Mouse (Mus musculus) midbrain, embryonic 14.5 days (tissue): Measurements from ENCODE around the gene Syne3. TPM values are rescaled to one million over a fixed set of nuclear protein-coding genes. Genes with fewer than 3 reads are reported as not detected.
A peak's percentile ranks its signal among the peaks of the same experiment; 100 is the strongest.

Experiments used
- ATAC-seq: fragments of 200-750 bp; cut with Nextera tagmentation; 2 replicates; pipeline ENCODE4 v1.8.0; 2017; ENCODE audit warnings: moderate number of reproducible peaks, moderate library complexity; ENCODE audit not compliant: low FRiP score, low TSS enrichment
- DNase-seq: peaks from one replicate; pipeline ENCODE4 v3.0.0-alpha.2; 2015
- H3K27ac ChIP-seq: fragments of 300-500 bp; sonication (generic); replicated peaks from 2 replicates; pipeline ENCODE4 v1.5.1; 2014; ENCODE audit warnings: mild to moderate bottlenecking, low read depth, low read length, moderate library complexity
- H3K27me3 ChIP-seq: fragments of 300-500 bp; sonication (generic); 2 replicates; pipeline ENCODE4 v1.6.1; 2014; ENCODE audit warnings: low read length, control low read depth, mixed read lengths; ENCODE audit not compliant: control insufficient read depth, insufficient read depth
- H3K36me3 ChIP-seq: fragments of 300-500 bp; sonication (generic); 2 replicates; pipeline ENCODE4 v1.6.1; 2014; ENCODE audit warnings: low read length, control low read depth; ENCODE audit not compliant: control insufficient read depth, insufficient read depth
- H3K4me1 ChIP-seq: fragments of 300-500 bp; sonication (generic); 2 replicates; pipeline ENCODE4 v1.6.1; 2014; ENCODE audit warnings: mild to moderate bottlenecking, antibody characterized with exemption, low read length, control low read depth; ENCODE audit not compliant: control insufficient read depth, insufficient read depth
- H3K4me2 ChIP-seq: fragments of 300-500 bp; sonication (generic); 2 replicates; pipeline ENCODE4 v1.6.1; 2014; ENCODE audit warnings: mild to moderate bottlenecking, low read length, moderate library complexity
- H3K4me3 ChIP-seq: fragments of 300-500 bp; sonication (generic); replicated peaks from 2 replicates; pipeline ENCODE4 v1.5.1; 2014; ENCODE audit warnings: low read depth, low read length
- H3K9ac ChIP-seq: fragments of 300-500 bp; sonication (generic); replicated peaks from 2 replicates; pipeline ENCODE4 v1.6.1; 2014; ENCODE audit warnings: mild to moderate bottlenecking, low read length, moderate library complexity
- H3K9me3 ChIP-seq: fragments of 300-500 bp; sonication (generic); 2 replicates; pipeline ENCODE4 v1.6.1; 2016; ENCODE audit warnings: low read length, control low read depth, mixed read lengths; ENCODE audit not compliant: control insufficient read depth
- WGBS: fragments of 180-500 bp; shearing (Covaris S2); extraction: QIAGEN DNeasy Blood & Tissue Kit; methylation state at CpG from one replicate; pipeline ENCODE4 v1.1.7; 2014; 5-methylcytosine and 5-hydroxymethylcytosine counted together
- polyA plus RNA-seq: library from polyadenylated mRNA; unstranded; fragments of >200 nt; fragmentation: Nextera tagmentation; extraction: Ambion mirVana; gene quantifications from 2 replicates; pipeline ENCODE4 v1.2.1, GENCODE M21; 2014

The Syne3 gene
- 0.04 TPM in 1 of 2 replicates, not detected in the other for polyA plus RNA-seq

- DNase-seq, result peak; percentile 63
- no peak within 1 kb of the TSS for H3K27ac ChIP-seq
- H3K27me3 ChIP-seq, result peaks cover 42% of the 10 kb centered on the region
- peaks cover 13% of the 10 kb centered on the region for H3K4me1 ChIP-seq
- peak within 1 kb of the TSS; percentile 55 for H3K4me3 ChIP-seq
- H3K4me2 ChIP-seq, result peak within 1 kb of the TSS; percentile 97
- no peaks in the 10 kb centered on the region for H3K9me3 ChIP-seq
- under 1% methylated on average over 66 of the region's 66 CpGs for WGBS
- peak; percentile 70 for ATAC-seq
- H3K36me3 ChIP-seq, result no peaks in the 10 kb centered on the region
- H3K9ac ChIP-seq, result peak within 1 kb of the TSS; percentile 55
These were observed at the start of gene Syne3 for GRCm38 (mm10) chr12:105009370-105010212. TSS of gene Syne3 (minus strand) at chr12:105009809.

DNA sequence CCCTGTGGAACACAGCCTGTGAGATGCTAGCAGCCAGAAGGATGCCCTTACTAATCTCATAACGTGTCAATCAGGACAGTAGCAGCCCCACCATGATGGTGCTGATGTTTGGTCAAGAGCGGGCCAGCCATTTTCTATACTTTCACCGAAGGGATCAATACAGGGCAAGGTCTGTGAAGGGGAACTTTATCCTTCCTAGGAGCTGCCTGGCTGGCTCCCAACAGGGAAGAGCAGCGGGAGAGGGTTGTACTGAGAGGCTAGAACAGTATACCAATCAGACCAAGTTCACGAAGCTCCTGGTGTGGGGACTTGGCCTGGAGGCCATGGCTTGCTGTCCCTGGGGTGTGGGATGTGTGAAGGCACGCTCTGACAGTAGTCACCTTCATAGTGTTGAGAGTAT lies 45.7 kb upstream of the Syne3 start:
- Histone ChIP-seq H3K4me1 (no peaks in the 10 kb centered on the region), H3K27ac (no peak overlapping the region), H3K9ac (no peak overlapping the region), H3K9me3 (no peaks in the 10 kb centered on the region), H3K36me3 (no peaks in the 10 kb centered on the region), H3K4me2 (no peak overlapping the region), H3K4me3 (no peak overlapping the region), H3K27me3 (no peaks in the 10 kb centered on the region)
- ATAC-seq, result no peak
- no peak for DNase-seq
- 84% methylated on average over 6 of the region's 6 CpGs for WGBS

GRCm38 (mm10) chr12:105054041-105054440 lies 44.4 kb upstream of the Syne3 start:
- no peaks in the 10 kb centered on the region for H3K9me3 ChIP-seq
- ATAC-seq, result no peak
- H3K4me2 ChIP-seq, result no peak overlapping the region
- H3K27me3 ChIP-seq, result no peaks in the 10 kb centered on the region
- H3K36me3 ChIP-seq, result no peaks in the 10 kb centered on the region
- H3K27ac ChIP-seq, result no peak overlapping the region
- H3K4me3 ChIP-seq, result no peak overlapping the region
- no peaks in the 10 kb centered on the region for H3K4me1 ChIP-seq
- 93% methylated on average over 15 of the region's 15 CpGs for WGBS
- DNase-seq, result no peak
- H3K9ac ChIP-seq, result no peak overlapping the region

- Histone ChIP-seq H3K4me1 (no peaks in the 10 kb centered on the region), H3K27ac (no peak overlapping the region), H3K9me3 (no peaks in the 10 kb centered on the region), H3K36me3 (no peaks in the 10 kb centered on the region), H3K9ac (no peak overlapping the region), H3K4me2 (no peak overlapping the region), H3K4me3 (no peak overlapping the region), H3K27me3 (no peaks in the 10 kb centered on the region)
- DNase-seq (peak; percentile 87), ATAC-seq (no peak)
- 19% methylated on average over 4 of the region's 4 CpGs for WGBS
These were observed 41.3 kb upstream of the Syne3 start for GRCm38 (mm10) chr12:105050898-105051297.

GRCm38 (mm10) chr12:105049813-105050212 lies 40.2 kb upstream of the Syne3 start:
- H3K27me3 ChIP-seq, result no peaks in the 10 kb centered on the region
- no peak overlapping the region for H3K27ac ChIP-seq
- no peak overlapping the region for H3K4me3 ChIP-seq
- WGBS, result 83% methylated on average over 12 of the region's 12 CpGs
- H3K9me3 ChIP-seq, result no peaks in the 10 kb centered on the region
- no peaks in the 10 kb centered on the region for H3K4me1 ChIP-seq
- no peak for DNase-seq
- no peak overlapping the region for H3K9ac ChIP-seq
- ATAC-seq, result no peak
- H3K36me3 ChIP-seq, result no peaks in the 10 kb centered on the region
- no peak overlapping the region for H3K4me2 ChIP-seq

- Histone ChIP-seq H3K36me3 (no peaks in the 10 kb centered on the region), H3K4me1 (no peaks in the 10 kb centered on the region), H3K4me2 (no peak overlapping the region), H3K27ac (no peak overlapping the region), H3K4me3 (no peak overlapping the region), H3K9ac (no peak overlapping the region), H3K27me3 (no peaks in the 10 kb centered on the region), H3K9me3 (no peaks in the 10 kb centered on the region)
- ATAC-seq, result no peak
- no peak for DNase-seq
- 41% methylated on average over 17 of the region's 17 CpGs for WGBS
These were observed 38.8 kb upstream of the Syne3 start for GRCm38 (mm10) chr12:105048301-105048863.

- DNase-seq (no peak), ATAC-seq (no peak)
- H3K4me1 ChIP-seq, result no peaks in the 10 kb centered on the region
- no peak overlapping the region for H3K9ac ChIP-seq
- H3K9me3 ChIP-seq, result no peaks in the 10 kb centered on the region
- WGBS, result 90% methylated on average over 9 of the region's 9 CpGs
- no peaks in the 10 kb centered on the region for H3K27me3 ChIP-seq
- H3K36me3 ChIP-seq, result peaks cover 21% of the 10 kb centered on the region
- H3K4me3 ChIP-seq, result no peak overlapping the region
- no peak overlapping the region for H3K27ac ChIP-seq
- no peak overlapping the region for H3K4me2 ChIP-seq
These were observed 35.2 kb upstream of the Syne3 start for GRCm38 (mm10) chr12:105044775-105045174.

DNA sequence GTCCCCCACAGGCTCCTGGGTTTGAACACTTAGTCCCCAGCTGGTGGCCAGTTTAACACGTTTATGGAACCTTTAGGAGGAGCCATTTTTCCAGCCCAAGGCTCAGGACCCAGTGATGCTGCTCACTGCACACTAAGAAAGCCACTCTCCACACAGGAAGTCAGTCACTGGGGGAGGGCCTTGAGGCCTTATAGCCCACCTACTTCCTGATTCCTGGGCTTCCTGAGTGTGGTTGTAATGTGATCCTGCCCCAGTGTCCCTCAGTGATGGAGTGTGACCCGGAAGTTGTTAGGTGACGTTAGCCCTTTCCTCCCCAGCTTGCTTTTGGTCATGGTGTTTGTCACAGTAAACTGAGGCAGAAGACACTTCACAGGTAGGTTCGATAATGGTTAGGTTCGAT lies 33.5 kb upstream of the Syne3 start:
- H3K9ac ChIP-seq, result no peak overlapping the region
- WGBS, result 92% methylated on average over 5 of the region's 5 CpGs
- no peak overlapping the region for H3K27ac ChIP-seq
- H3K9me3 ChIP-seq, result no peaks in the 10 kb centered on the region
- ATAC-seq (no peak), DNase-seq (no peak)
- H3K4me1 ChIP-seq, result no peaks in the 10 kb centered on the region
- H3K27me3 ChIP-seq, result no peaks in the 10 kb centered on the region
- H3K4me3 ChIP-seq, result no peak overlapping the region
- H3K4me2 ChIP-seq, result no peak overlapping the region
- H3K36me3 ChIP-seq, result peaks cover 21% of the 10 kb centered on the region

DNA sequence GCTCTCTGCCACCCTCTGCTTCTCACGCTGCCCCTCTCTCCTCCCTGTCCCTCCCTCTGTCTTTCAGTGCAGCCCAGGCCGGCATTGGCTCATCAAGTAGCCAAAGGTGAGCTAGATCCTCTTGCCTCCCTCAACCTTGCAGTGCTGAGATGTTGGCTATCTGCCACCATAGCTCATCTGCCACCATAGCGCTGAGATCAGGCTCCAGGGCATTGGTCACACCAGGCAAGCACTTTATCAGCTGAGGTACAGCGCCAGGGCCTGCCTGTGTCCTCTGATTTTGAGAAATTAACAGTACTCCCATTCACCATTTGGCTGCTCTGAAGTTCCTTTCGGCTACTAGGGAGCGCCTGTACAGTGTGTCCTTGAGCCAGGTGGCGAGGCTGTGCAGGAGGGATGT lies 31.3 kb upstream of the Syne3 start:
- DNase-seq (no peak), ATAC-seq (no peak)
- no peaks in the 10 kb centered on the region for H3K27me3 ChIP-seq
- no peak overlapping the region for H3K4me3 ChIP-seq
- H3K27ac ChIP-seq, result no peak overlapping the region
- 97% methylated on average over 7 of the region's 7 CpGs for WGBS
- H3K9ac ChIP-seq, result no peak overlapping the region
- no peaks in the 10 kb centered on the region for H3K4me1 ChIP-seq
- no peaks in the 10 kb centered on the region for H3K9me3 ChIP-seq
- peaks cover 21% of the 10 kb centered on the region for H3K36me3 ChIP-seq
- H3K4me2 ChIP-seq, result no peak overlapping the region
